Mouse (Mus musculus): ENCODE data around the gene Gm17660. TPM values are rescaled to one million over a fixed set of nuclear protein-coding genes. Genes with fewer than 3 reads are reported as not detected.

Gm17660 gene
- total and polyA plus RNA-seq, 3 experiments = not detected

DNA sequence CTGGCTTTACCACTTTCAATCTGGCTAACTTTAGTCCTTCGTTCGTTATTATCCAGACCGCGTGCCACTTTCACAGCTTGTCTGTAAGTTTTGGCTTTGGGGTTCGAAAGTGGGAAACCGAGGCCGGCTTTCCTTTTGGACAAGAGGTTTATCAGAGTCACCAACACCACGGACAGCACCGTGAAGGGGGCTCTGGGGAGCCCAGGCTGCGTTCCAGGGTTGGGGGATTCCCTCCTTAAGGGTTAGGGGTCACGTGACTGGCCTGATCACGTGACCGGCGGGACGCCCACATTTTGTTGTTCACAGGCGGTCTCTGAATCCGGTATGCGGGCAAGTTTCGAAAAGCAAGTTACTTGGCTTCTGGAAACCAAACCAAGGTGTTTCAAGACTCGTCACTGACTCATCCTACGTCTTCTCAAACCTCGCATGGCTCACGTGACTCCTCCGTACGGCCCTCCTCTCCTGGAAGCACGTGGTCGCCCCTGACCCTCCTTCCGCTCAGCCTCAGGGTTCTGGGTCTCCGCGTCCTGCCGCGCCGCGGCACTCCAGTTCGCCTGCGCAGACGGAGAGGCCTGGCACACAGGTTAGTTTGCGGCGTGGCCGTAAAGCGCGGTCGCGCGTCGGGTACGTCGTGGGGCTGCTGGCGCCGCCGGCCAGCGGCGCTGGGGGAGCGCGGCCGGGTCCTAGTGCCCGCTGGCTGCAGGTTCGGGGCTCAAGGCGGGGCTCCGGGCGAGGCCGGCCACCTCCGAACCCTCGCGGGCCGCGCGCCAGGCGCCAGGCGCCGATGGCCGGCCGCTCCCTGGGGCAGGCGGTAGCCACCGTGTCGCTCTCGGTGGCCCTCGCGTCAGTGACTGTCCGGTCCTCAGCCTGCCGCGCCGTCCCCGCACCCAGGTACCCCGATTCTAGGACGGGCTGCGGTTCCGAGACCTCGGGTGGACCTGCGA, 30.9 kb downstream of the Gm17660 start, which contains the start of gene Nudt9:
Nudt9 (plus strand) TSS at position 51 of the 944 bp plus-strand sequence.
- Histone ChIP-seq H3K4me1 (ENCODE audit: control insufficient read depth, insufficient read depth, low read length) (peaks cover 5% of the 10 kb centered on the region), H3K79me2 (replicated peaks; ENCODE audit: control insufficient read depth, insufficient read depth, low read length) (no peaks in the 10 kb centered on the region; the same call in 1 of the 2 replicates), H3K4me3 (peak within 1 kb of the TSS; percentile 65), H3K36me3 (ENCODE audit: control insufficient read depth, insufficient read depth, low read length) (peaks cover 6% of the 10 kb centered on the region; the same call in 1 of the 2 replicates), H3K27ac (peak within 1 kb of the TSS; percentile 86), H3K27me3 (ENCODE audit: control insufficient read depth, insufficient read depth, low read length) (no peaks in the 10 kb centered on the region), H3K9ac (ENCODE audit: low read depth, low read length) (peak within 1 kb of the TSS; percentile 95)
- WGBS = 4% methylated on average over 90 of the region's 90 CpGs
- TF ChIP-seq CTCF (IDR thresholded peaks at IDR 0.05) (no peak), POLR2A (IDR thresholded peaks at IDR 0.05; ENCODE audit: insufficient read depth, low read depth, low read length) (peak; percentile 92), EP300 (IDR thresholded peaks at IDR 0.05; ENCODE audit: insufficient read depth, low read depth, low read length) (peak; percentile 49; the same call in 1 of the 2 replicates)
- DNase-seq = peak; percentile 98 to 99
- intact Hi-C loops (cut with DNase I) = loop anchor here (1.0 to 10.0 kb wide), 2 partner anchors 22 to 192 kb away; no protein-coding TSS in a partner anchor

DNA sequence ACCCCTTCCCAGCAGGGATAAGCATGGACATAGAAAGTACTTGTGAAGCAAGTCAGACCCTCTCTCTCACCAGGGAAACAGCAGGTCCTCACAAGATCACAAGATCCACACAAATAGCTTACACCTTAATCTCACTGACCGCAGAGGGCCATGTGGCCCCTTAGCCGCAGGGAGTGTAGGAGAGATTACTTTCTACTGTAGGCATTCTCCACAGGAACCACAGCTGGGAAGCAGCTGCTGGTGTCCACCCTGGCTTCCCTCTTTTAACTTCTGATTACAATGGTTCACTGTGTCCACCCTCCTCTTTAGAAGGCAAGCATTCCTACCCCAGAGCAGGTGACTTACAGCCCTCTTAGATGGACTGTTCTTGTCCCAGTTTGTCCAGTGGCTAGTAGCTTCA, 33.7 kb downstream of the Gm17660 start:
- TF ChIP-seq EP300 (IDR thresholded peaks at IDR 0.05; ENCODE audit: insufficient read depth, low read depth, low read length) = no peak
- no peak for TF ChIP-seq CTCF (IDR thresholded peaks at IDR 0.05)
- no peak for TF ChIP-seq POLR2A (IDR thresholded peaks at IDR 0.05; ENCODE audit: insufficient read depth, low read depth, low read length)
- Histone ChIP-seq H3K36me3 (ENCODE audit: control insufficient read depth, insufficient read depth, low read length) (peaks cover 6% of the 10 kb centered on the region; the same call in 1 of the 2 replicates), H3K79me2 (replicated peaks; ENCODE audit: control insufficient read depth, insufficient read depth, low read length) (no peaks in the 10 kb centered on the region; the same call in 1 of the 2 replicates), H3K27ac (no peak overlapping the region), H3K27me3 (ENCODE audit: control insufficient read depth, insufficient read depth, low read length) (no peaks in the 10 kb centered on the region), H3K4me3 (no peak overlapping the region), H3K9ac (ENCODE audit: low read depth, low read length) (no peak overlapping the region), H3K4me1 (ENCODE audit: control insufficient read depth, insufficient read depth, low read length) (peaks cover 5% of the 10 kb centered on the region)
- 35% methylated on average over 2 of the region's 2 CpGs for WGBS
- intact Hi-C loops (cut with DNase I) = loop anchor here (2.0 to 10.0 kb wide), 2 partner anchors 45 to 189 kb away; no protein-coding TSS in a partner anchor
- no peak for DNase-seq

DNA sequence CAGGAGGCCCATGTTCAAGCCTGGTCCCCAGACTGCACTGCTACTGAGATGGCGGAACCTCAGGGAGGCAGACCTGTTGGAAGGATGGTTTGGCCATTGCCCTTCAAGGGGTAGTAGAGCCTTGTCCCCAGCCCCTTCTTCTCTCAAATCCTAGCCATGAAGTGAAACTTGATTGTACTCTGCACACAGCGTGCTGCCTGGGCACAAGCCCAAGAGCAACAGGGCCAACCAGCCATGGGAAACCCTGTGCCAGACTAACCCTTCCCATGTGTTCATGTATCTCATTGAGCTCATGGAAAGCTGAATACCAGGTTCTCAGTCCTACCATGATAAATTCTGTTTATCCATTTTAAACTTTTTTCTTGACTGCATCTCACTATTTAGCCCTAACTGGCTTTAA, 34.5 kb downstream of the Gm17660 start:
- Histone ChIP-seq H3K9ac (ENCODE audit: low read depth, low read length) (no peak overlapping the region), H3K36me3 (ENCODE audit: control insufficient read depth, insufficient read depth, low read length) (peaks cover 3% of the 10 kb centered on the region; the same call in 1 of the 2 replicates), H3K4me1 (ENCODE audit: control insufficient read depth, insufficient read depth, low read length) (peaks cover 4% of the 10 kb centered on the region), H3K27ac (no peak overlapping the region), H3K79me2 (replicated peaks; ENCODE audit: control insufficient read depth, insufficient read depth, low read length) (no peaks in the 10 kb centered on the region), H3K27me3 (ENCODE audit: control insufficient read depth, insufficient read depth, low read length) (no peaks in the 10 kb centered on the region), H3K4me3 (no peak overlapping the region)
- intact Hi-C loops (cut with DNase I) = loop anchor here (10.0 kb wide), 1 partner anchor 188 kb away; no protein-coding TSS in a partner anchor
- DNase-seq = no peak
- TF ChIP-seq CTCF (IDR thresholded peaks at IDR 0.05) (no peak), POLR2A (IDR thresholded peaks at IDR 0.05; ENCODE audit: insufficient read depth, low read depth, low read length) (no peak), EP300 (IDR thresholded peaks at IDR 0.05; ENCODE audit: insufficient read depth, low read depth, low read length) (no peak)
- WGBS = 54% methylated on average over 2 of the region's 2 CpGs

DNA sequence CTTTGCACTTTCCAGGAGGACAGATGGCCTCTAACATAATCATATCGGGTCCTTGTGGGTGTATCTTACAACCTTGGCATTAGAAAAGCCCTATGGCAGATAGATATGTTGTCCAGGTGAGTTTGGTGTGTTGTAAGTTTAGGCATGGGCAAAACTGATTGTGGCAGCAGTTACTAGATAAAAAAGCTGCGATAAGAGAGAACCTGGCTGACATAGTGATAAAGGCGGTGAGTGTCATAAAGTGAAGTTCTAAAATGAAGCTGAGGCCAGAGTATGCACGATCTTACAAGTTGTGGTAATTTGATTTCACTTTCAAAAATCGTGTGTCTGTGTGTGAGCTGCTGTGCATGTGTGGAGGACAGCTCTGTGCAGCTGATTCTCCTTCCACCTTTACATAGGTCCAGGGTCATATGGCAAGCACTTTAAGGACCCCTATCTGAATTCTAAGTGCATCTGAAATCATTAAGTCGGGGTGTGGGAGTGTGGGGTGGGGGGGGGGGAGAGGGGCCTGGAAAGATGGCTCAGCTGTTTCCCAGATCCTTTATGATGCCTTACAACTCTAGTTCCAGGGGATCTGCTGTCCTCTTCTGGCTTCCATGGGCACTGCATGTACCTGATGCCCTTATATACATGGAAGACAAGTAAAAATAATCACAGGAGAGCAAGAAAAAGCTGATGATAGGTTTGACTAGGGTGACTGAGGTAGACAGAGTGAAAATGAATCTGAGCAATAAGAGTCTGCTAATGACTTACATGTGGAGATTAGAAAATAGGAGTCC, 38.1 kb downstream of the Gm17660 start:
- WGBS = 59% methylated on average over 6 of the region's 6 CpGs
- Histone ChIP-seq H3K27me3 (ENCODE audit: control insufficient read depth, insufficient read depth, low read length) (no peaks in the 10 kb centered on the region), H3K9ac (ENCODE audit: low read depth, low read length) (no peak overlapping the region), H3K4me3 (no peak overlapping the region), H3K36me3 (ENCODE audit: control insufficient read depth, insufficient read depth, low read length) (peaks cover 4% of the 10 kb centered on the region; the same call in 1 of the 2 replicates), H3K79me2 (replicated peaks; ENCODE audit: control insufficient read depth, insufficient read depth, low read length) (no peaks in the 10 kb centered on the region), H3K4me1 (ENCODE audit: control insufficient read depth, insufficient read depth, low read length) (peaks cover 4% of the 10 kb centered on the region; the same call in 1 of the 2 replicates), H3K27ac (no peak overlapping the region)
- intact Hi-C loops (cut with DNase I) = loop anchor here (1.0 kb wide), 1 partner anchor 40 kb away; no protein-coding TSS in a partner anchor
- DNase-seq = peak; percentile 36 to 67
- peak; percentile 83 for TF ChIP-seq CTCF (IDR thresholded peaks at IDR 0.05)
- no peak for TF ChIP-seq EP300 (IDR thresholded peaks at IDR 0.05; ENCODE audit: insufficient read depth, low read depth, low read length)

DNA sequence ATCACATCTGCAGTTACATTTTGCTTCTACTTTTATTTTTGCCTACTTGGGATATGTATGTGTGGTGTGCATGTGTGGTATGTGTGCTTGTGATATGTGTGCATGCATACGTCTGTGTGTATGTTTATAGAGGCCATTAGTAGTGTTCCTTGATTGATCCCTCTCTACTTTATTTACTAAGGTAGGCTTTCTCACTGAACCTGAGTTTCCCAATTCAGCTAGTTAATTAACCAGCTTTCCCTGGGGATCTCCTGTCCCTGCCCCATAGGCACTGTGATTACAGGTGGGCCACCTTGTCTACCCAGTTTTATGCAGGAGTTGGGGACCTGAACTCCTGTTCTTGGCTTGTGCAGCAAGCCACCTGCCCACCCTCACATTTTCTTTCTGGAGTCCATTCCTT, 40.7 kb downstream of the Gm17660 start:
- no peak for DNase-seq
- TF ChIP-seq POLR2A (IDR thresholded peaks at IDR 0.05; ENCODE audit: insufficient read depth, low read depth, low read length) (no peak), EP300 (IDR thresholded peaks at IDR 0.05; ENCODE audit: insufficient read depth, low read depth, low read length) (no peak), CTCF (IDR thresholded peaks at IDR 0.05) (no peak)
- Histone ChIP-seq H3K4me3 (no peak overlapping the region), H3K9ac (ENCODE audit: low read depth, low read length) (no peak overlapping the region), H3K4me1 (ENCODE audit: control insufficient read depth, insufficient read depth, low read length) (peaks cover 2% of the 10 kb centered on the region; the same call in 1 of the 2 replicates), H3K79me2 (replicated peaks; ENCODE audit: control insufficient read depth, insufficient read depth, low read length) (no peaks in the 10 kb centered on the region), H3K36me3 (ENCODE audit: control insufficient read depth, insufficient read depth, low read length) (peaks cover 4% of the 10 kb centered on the region; the same call in 1 of the 2 replicates), H3K27me3 (ENCODE audit: control insufficient read depth, insufficient read depth, low read length) (no peaks in the 10 kb centered on the region), H3K27ac (no peak overlapping the region)
- 96% methylated on average over 1 of the region's 1 CpGs for WGBS
- intact Hi-C loops (cut with DNase I) = no loop called here
